Mouse (Mus musculus): ENCODE results near the gene Nedd9.

Gene Nedd9

GRCm38 (mm10) chr13:41486606-41487408 lies at the start of gene Nedd9:
TSS of gene Nedd9 (minus strand) at chr13:41487362.
- peak; percentile 86 for DNase-seq

GRCm38 (mm10) chr13:41532625-41533024 lies 45.5 kb upstream of the Nedd9 start:
- no peak for DNase-seq

DNA sequence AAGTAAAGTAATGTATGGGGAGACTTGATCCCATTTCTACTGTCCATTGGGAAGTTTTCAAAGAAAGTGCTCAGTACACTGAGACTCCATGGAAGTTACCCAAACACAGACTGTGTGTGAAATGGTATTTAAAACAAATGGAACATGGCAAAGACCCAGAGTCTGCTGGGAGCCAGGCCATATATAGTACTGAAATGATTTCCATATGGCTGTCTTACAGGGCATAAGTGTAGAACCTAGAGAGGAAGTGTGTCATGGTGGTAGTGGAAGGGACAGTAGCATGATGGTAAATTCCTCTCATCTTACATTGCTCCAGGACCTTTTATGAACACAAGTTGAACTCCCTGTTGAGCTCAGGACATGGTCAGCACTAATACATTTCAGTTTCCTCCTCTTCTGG lies 43.2 kb upstream of the Nedd9 start:
- no peak for DNase-seq

DNA sequence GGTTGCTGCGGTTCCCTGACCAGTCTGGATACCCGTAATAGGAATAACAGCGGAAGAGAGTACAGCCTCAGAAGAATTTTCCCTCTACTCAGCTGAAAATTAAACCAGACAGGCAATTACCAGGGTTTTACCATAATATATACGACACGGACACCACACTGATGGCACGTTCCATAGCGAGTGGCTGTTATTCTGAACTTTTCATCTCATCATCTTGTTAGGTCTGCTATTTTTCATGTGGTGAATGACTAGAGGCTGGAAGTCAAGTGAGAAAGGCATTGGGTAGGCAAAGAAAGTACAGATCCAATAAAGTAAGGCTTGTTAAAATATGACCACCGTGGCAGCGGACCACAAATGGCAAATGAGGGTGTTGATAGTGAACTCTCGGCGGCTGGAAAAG lies 37.0 kb upstream of the Nedd9 start:
- no peak for DNase-seq

- no peak for DNase-seq
These were observed 34.1 kb upstream of the Nedd9 start for GRCm38 (mm10) chr13:41521296-41521695.

GRCm38 (mm10) chr13:41520549-41521161 lies 33.5 kb upstream of the Nedd9 start:
- DNase-seq: no peak

DNA sequence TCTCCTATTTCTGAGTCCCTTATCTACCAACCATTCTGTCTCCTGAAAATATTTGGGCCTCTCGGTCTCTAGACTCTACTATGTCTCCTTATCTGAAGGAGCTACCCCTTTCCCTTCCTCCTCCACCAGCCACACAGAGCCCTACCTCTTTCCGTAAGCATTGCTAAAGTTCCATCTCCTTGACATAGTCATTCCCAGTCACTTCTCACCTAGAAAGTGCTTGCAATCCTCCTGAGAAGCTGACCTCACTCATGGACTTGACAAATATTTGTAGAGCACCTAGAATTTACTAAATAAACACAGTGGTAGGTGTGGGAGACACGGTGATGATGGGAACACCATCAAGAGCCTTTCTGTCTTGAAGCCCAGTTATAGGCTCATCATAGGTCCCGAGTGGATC lies 32.6 kb upstream of the Nedd9 start:
- DNase-seq: no peak

GRCm38 (mm10) chr13:41517193-41517592 lies 30.0 kb upstream of the Nedd9 start:
- no peak for DNase-seq

DNA sequence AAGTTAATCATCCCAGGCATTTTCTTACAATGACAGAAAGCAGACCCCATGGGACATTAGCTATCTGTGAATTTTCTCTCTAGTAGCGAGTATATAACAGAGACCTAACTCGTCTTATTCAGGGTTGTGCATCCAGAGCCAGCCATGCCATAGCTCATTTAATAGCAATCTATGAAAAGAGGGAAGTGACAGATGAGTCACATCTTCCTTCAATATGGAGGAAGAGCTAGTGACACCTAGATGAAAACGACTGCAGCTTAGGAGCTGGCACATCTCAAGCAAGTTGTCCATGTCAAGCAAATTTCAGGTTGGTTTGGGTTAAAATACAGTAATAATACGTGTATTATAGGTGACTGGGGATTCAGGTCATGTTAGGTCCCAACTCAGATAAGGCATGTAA lies 28.6 kb upstream of the Nedd9 start:
- no peak for DNase-seq

GRCm38 (mm10) chr13:41514918-41515317 lies 27.8 kb upstream of the Nedd9 start:
- no peak for DNase-seq

- DNase-seq: no peak
These were observed 26.3 kb upstream of the Nedd9 start for GRCm38 (mm10) chr13:41513456-41513855.

- no peak for DNase-seq
These were observed 25.1 kb upstream of the Nedd9 start for GRCm38 (mm10) chr13:41512243-41512642.

GRCm38 (mm10) chr13:41510631-41511419 lies 23.7 kb upstream of the Nedd9 start:
- no peak for DNase-seq

GRCm38 (mm10) chr13:41505594-41505993 lies 18.4 kb upstream of the Nedd9 start:
- no peak for DNase-seq

GRCm38 (mm10) chr13:41504997-41505396 lies 17.8 kb upstream of the Nedd9 start:
- DNase-seq: no peak

DNA sequence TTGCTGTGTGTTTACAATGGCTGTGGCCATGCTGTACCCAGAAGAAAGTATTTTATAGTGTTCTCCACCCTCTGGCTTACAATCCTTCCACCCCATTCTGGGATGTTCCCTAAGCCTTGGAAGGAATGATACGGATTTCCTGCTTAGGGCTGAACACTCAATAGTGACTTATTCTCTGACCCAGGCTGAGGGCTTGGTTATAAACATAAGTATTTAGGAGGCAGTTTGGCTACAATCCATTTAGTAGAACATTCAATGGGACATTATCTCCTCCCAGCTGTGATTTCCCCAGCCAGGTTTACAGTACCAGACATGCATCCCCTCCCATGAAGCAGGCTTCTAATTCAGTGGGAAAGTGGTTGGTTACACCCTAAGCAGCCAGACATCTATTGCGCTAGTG lies 17.3 kb upstream of the Nedd9 start:
- no peak for DNase-seq

- no peak for DNase-seq
These were observed 15.7 kb upstream of the Nedd9 start for GRCm38 (mm10) chr13:41502917-41503301.

DNA sequence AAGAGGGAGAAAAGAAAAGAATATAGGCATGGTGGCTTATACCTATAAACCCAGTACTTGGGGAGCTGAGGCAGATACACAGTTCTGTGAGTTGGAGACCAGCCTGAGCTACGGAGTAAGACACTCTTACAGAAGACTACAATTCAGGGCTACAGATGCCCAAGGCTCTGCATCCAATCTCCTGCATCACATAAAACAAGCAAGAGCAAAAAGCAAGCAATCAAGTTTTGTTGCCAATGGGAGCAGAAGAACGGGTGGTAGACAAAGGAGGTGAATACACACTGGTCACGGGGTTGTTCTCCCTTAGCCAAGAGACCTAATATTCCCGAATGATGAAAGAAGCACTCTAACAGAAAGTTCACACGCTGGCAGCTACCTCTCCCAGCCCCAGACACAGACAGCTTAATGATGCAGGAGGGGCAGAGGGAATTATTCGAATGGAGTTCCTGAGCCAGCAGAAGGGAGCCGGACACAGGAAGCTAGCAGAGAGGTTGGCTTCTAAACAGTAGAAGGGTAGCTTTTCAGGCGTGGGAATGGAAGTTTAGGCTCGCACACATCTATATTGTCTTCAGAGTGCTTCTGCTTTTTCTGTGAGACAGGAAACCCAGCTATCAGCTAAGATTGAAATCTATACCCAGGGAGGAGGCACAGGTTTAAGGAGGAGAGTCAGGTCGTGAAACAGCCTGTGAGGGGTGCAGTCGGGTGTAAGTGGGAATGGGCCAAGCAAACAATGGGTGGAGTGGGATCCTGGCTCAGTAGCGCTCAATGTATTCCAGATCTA lies 15.2 kb upstream of the Nedd9 start:
- DNase-seq: no peak

DNA sequence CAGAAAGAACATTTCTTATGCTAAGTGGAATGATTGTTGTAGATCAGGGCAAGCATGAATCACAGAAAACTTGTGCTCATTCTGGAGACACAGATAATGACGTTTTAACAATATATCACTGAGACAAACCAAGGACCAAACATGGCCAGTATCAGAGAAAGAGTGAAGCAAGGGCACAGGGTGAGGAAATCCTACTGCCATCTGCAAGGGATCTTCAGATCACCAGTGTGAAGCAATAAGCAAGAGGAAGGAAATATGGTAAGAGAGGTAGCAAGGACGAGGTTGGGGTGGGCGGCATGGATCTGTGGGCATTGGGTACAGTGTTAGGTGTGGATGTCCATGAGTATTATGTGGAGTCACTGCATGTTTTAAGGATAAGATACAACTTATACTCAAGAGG lies 13.6 kb upstream of the Nedd9 start:
- no peak for DNase-seq

DNA sequence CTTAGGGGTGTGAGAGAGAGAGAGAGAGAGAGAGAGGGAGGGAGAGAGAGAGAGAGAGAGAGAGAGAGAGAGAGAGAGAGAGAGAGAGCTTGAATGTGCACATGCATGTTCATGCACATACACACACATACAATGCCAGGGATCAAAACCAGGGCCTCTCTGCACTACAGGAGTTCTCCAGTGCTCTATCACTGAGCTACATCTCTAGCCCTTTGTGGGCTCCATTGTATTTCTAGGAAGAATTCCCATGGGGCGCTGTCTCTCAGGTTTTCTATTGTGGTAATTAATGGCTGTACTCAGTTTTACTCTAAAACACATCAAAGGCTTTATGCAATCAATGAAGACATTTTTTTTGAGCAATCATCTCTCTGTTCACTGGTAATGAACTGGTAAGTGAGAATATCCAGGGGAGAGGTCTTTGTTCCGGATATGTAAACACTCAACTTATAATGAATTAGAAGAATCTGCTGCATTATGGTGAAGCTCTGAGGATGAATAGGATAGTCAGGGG lies 11.5 kb upstream of the Nedd9 start:
- DNase-seq: no peak

DNA sequence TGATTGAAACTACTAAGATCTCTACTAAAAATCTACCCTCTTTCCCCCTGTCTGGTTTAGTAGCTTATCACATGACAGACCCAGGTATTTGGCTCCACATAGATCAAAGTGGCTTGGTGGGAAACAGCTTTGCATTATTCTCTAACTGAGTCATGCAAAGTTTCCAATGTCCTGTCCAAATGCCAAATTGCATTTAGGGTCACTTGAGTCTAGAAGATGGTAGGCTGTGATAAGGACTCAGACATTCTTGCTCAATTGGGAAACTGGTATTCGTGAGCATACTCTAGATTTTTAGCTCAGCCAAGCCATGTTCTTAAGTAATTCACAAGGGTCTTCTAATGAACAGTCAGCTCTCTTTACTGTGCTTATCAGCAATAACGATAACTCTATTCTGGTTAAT lies 7.5 kb upstream of the Nedd9 start:
- no peak for DNase-seq

- no peak for DNase-seq
These were observed 5.0 kb upstream of the Nedd9 start for GRCm38 (mm10) chr13:41491981-41492702.
